Mouse (Mus musculus) CH12.LX (cell line): Measurements from ENCODE around the gene Abcb8.
A peak's percentile ranks its signal among the peaks of the same experiment; 100 is the strongest.

Experiments used
- BHLHE40 ChIP-seq: IDR thresholded peaks from 2 replicates; pipeline ENCODE4 v1.6.1; 2011; ENCODE audit warnings: mild to moderate bottlenecking, low read depth, low read length, improper control_type of control experiment
- CTCF ChIP-seq, 2 experiments: IDR thresholded peaks in 1 of 2; conservative IDR thresholded peaks in 1 of 2; 2 replicates each; pipeline ENCODE4 v1.5.1; 2011 to 2012; ENCODE audit warnings: low read depth in 2 of 2, low read length in 2 of 2, improper control_type of control experiment in 1 of 2, inconsistent platforms in 1 of 2, mild to moderate bottlenecking in 1 of 2, moderate library complexity in 1 of 2
- E2F4 ChIP-seq: IDR thresholded peaks from 2 replicates; pipeline ENCODE4 v1.6.1; 2011; ENCODE audit warnings: low read depth, low read length, improper control_type of control experiment; ENCODE audit not compliant: insufficient replicate concordance
- ELF1 ChIP-seq: IDR thresholded peaks from 2 replicates; pipeline ENCODE4 v1.6.1; 2014; ENCODE audit warnings: low read depth, mild to moderate bottlenecking, inconsistent platforms, low read length, improper control_type of control experiment
- EP300 ChIP-seq: IDR thresholded peaks from 2 replicates; pipeline ENCODE4 v1.6.1; 2011; ENCODE audit warnings: low read length, improper control_type of control experiment
- HCFC1 ChIP-seq: IDR thresholded peaks from 2 replicates; pipeline ENCODE4 v1.6.1; 2012; ENCODE audit warnings: low read depth, mild to moderate bottlenecking, inconsistent platforms, low read length, improper control_type of control experiment
- MEF2A ChIP-seq: IDR thresholded peaks from 2 replicates; pipeline ENCODE4 v1.6.1; 2014; ENCODE audit warnings: low read depth, mild to moderate bottlenecking, inconsistent platforms, low read length, improper control_type of control experiment, borderline replicate concordance
- MXI1 ChIP-seq: IDR thresholded peaks from 2 replicates; pipeline ENCODE4 v1.6.1; 2011; ENCODE audit warnings: mild to moderate bottlenecking, low read depth, low read length, improper control_type of control experiment
- NELFE ChIP-seq: IDR thresholded peaks from 2 replicates; pipeline ENCODE4 v1.6.1; 2011; ENCODE audit warnings: low read depth, low read length, improper control_type of control experiment
- NRF1 ChIP-seq: IDR thresholded peaks from 2 replicates; pipeline ENCODE4 v1.6.1; 2014; ENCODE audit warnings: low read depth, mild to moderate bottlenecking, inconsistent platforms, low read length, improper control_type of control experiment, moderate library complexity
- POLR2A ChIP-seq: IDR thresholded peaks from 2 replicates; pipeline ENCODE4 v1.6.1; 2011; ENCODE audit warnings: low read depth, mild to moderate bottlenecking, improper control_type of control experiment, low read length
- TBP ChIP-seq: conservative IDR thresholded peaks from 2 replicates; pipeline ENCODE4 v1.6.1; 2011; ENCODE audit warnings: low read depth, low read length, improper control_type of control experiment
- USF1 ChIP-seq: IDR thresholded peaks from 2 replicates; pipeline ENCODE4 v1.6.1; 2014; ENCODE audit warnings: low read depth, mild to moderate bottlenecking, inconsistent platforms, low read length, improper control_type of control experiment
- USF2 ChIP-seq: conservative IDR thresholded peaks from 2 replicates; pipeline ENCODE4 v1.6.1; 2011; ENCODE audit warnings: low read depth, low read length, improper control_type of control experiment

- TF ChIP-seq NRF1: no peak
- TF ChIP-seq E2F4: no peak
- no peak for TF ChIP-seq EP300
- TF ChIP-seq HCFC1: peak; percentile 21; the same call in 1 of the 2 replicates
- TF ChIP-seq TBP: no peak
- no peak for TF ChIP-seq USF1
- TF ChIP-seq CTCF (conservative IDR thresholded peaks at IDR 0.05 in 1 of 2, IDR thresholded peaks at IDR 0.05 in 1 of 2; ENCODE audit: low read depth in 2 of 2, low read length in 2 of 2): peak; percentile 71 to 100
- TF ChIP-seq ELF1: peak; percentile 46; the same call in 1 of the 2 replicates
- TF ChIP-seq USF2: no peak
- TF ChIP-seq POLR2A: no peak
- TF ChIP-seq NELFE: peak; percentile 88; the same call in 1 of the 2 replicates
- peak; percentile 49; the same call in 1 of the 2 replicates for TF ChIP-seq MEF2A
- TF ChIP-seq MXI1: peak; percentile 46; the same call in 1 of the 2 replicates
- no peak for TF ChIP-seq BHLHE40
Observed at GRCm38 (mm10) chr5:24360792-24361454, 32.5 kb upstream of the Abcb8 start.
